Mouse (Mus musculus) G1E (cell line): Measurements from ENCODE around the gene Disc1.

Source experiments
- CTCF ChIP-seq: IDR thresholded peaks from 2 replicates; pipeline ENCODE4 v1.5.1; 2012; ENCODE audit warnings: low read depth, low read length, inconsistent platforms, mixed read lengths
- POLR2AphosphoS5 ChIP-seq: IDR thresholded peaks from 2 replicates; pipeline ENCODE4 v1.6.1; 2012; ENCODE audit warnings: low read depth, low read length, inconsistent platforms; ENCODE audit not compliant: insufficient replicate concordance

- TF ChIP-seq POLR2AphosphoS5: no peak
- TF ChIP-seq CTCF: no peak
Measured at GRCm38 (mm10) chr8:125257660-125258059, 203.7 kb downstream of the Disc1 start.
